Mouse (Mus musculus): ENCODE data around the gene Cdsn. TPM values are rescaled to one million over a fixed set of nuclear protein-coding genes. Genes with fewer than 3 reads are reported as not detected.
A peak's percentile ranks its signal among the peaks of the same experiment; 100 is the strongest.

Cdsn gene
- polyA plus RNA-seq, 1 experiment from 2014 or later, result 0.04 TPM

DNA sequence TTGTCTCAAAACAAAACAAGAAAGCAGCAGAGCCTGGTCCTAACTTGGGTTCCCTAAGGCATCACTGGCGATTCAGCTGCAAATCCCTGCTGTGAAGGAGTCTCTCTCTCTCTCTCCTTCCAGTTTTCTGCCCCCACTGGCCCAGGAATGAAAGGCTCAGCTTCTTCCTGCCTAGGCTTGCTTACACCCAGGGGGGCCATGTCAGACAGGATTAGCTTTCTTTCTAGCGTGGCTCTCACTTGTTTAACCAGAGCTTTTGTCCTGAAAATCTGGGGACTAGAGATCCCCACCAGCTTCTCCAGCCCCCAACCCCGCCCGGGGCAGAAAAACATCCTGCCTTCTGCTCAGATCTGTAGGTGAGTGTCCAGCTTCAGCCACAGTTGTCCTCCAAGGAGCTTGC is 36.5 kb downstream of the Cdsn start:
- H3K4me3 ChIP-seq (ENCODE audit: low read depth, low read length), result no peak overlapping the region
- no peak overlapping the region for H3K4me2 ChIP-seq (replicated peaks; ENCODE audit: low read depth, low read length)
- no peak overlapping the region for H3K27ac ChIP-seq (ENCODE audit: low read length)
- H3K27me3 ChIP-seq (replicated peaks; ENCODE audit: insufficient read depth, low read length), result no peaks in the 10 kb centered on the region
- no peaks in the 10 kb centered on the region for H3K9me3 ChIP-seq (ENCODE audit: low read length)
- TF ChIP-seq EP300 (IDR thresholded peaks at IDR 0.05) (no peak), CTCF (IDR thresholded peaks at IDR 0.05) (no peak)
- H3K36me3 ChIP-seq (ENCODE audit: insufficient read depth, low read length), result no peaks in the 10 kb centered on the region
- WGBS, result 28% methylated on average over 4 of the region's 4 CpGs
- H3K4me1 ChIP-seq (ENCODE audit: insufficient read depth, low read depth, low read length), result no peaks in the 10 kb centered on the region
- ATAC-seq (no peak), DNase-seq (ENCODE audit: low spot score) (no peak)
- H3K9ac ChIP-seq (replicated peaks; ENCODE audit: low read depth), result no peak overlapping the region

GRCm38 (mm10) chr17:35590410-35591218 is 38.7 kb downstream of the Cdsn start:
- Histone ChIP-seq H3K27me3 (replicated peaks; ENCODE audit: insufficient read depth, low read length) (no peaks in the 10 kb centered on the region), H3K9me3 (ENCODE audit: low read length) (no peaks in the 10 kb centered on the region), H3K4me3 (ENCODE audit: low read depth, low read length) (no peak overlapping the region), H3K9ac (replicated peaks; ENCODE audit: low read depth) (no peak overlapping the region), H3K36me3 (ENCODE audit: insufficient read depth, low read length) (no peaks in the 10 kb centered on the region), H3K27ac (ENCODE audit: low read length) (no peak overlapping the region), H3K4me2 (replicated peaks; ENCODE audit: low read depth, low read length) (no peak overlapping the region), H3K4me1 (ENCODE audit: insufficient read depth, low read depth, low read length) (no peaks in the 10 kb centered on the region)
- peak; percentile 89 for ATAC-seq
- no peak for TF ChIP-seq EP300 (IDR thresholded peaks at IDR 0.05)
- peak; percentile 88 for TF ChIP-seq CTCF (IDR thresholded peaks at IDR 0.05)
- 40% methylated on average over 21 of the region's 21 CpGs for WGBS
- DNase-seq (ENCODE audit: low spot score), result peak; percentile 90

DNA sequence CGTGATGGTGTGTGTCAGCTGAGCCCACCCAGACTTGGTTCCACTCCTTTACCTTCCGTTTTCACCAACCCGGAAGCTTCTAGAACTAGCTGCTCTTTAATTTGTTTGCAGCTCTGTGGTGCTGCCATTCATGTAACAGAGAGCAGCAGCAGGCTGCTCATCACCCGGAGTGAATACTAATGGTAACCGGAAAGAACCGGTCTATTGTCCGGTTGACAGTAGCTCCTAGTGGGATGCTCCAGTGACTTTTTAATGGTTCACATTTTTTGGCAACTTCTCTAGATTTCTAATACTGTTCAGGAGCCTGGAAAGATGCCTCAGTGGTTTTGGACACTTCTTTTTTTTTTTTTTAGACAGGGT is 39.3 kb downstream of the Cdsn start:
- Histone ChIP-seq H3K9ac (replicated peaks; ENCODE audit: low read depth) (no peak overlapping the region), H3K4me3 (ENCODE audit: low read depth, low read length) (no peak overlapping the region), H3K4me1 (ENCODE audit: insufficient read depth, low read depth, low read length) (no peaks in the 10 kb centered on the region), H3K4me2 (replicated peaks; ENCODE audit: low read depth, low read length) (no peak overlapping the region), H3K9me3 (ENCODE audit: low read length) (no peaks in the 10 kb centered on the region), H3K36me3 (ENCODE audit: insufficient read depth, low read length) (no peaks in the 10 kb centered on the region), H3K27ac (ENCODE audit: low read length) (no peak overlapping the region), H3K27me3 (replicated peaks; ENCODE audit: insufficient read depth, low read length) (no peaks in the 10 kb centered on the region)
- DNase-seq (ENCODE audit: low spot score) (no peak), ATAC-seq (no peak)
- WGBS, result 91% methylated on average over 7 of the region's 7 CpGs
- TF ChIP-seq EP300 (IDR thresholded peaks at IDR 0.05) (no peak), CTCF (IDR thresholded peaks at IDR 0.05) (no peak)

DNA sequence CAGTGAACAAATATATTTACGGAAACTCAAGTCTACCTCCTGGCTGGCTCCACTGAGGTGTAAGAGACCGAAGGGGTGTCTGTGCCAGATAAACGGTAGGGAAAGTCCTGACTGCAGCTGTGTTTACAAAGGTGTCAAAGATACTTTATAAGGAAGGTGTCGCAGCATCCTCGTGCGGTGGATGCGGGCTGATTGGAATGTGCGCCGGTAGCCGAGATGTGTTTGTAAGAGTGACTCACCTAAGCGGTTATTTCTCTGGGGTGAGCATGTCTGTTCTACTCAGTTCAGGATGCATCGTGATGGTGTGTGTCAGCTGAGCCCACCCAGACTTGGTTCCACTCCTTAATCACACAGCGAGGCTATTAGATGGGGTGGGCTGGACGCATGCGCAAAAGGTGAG is 39.8 kb downstream of the Cdsn start:
- H3K4me1 ChIP-seq (ENCODE audit: insufficient read depth, low read depth, low read length), result no peaks in the 10 kb centered on the region
- H3K36me3 ChIP-seq (ENCODE audit: insufficient read depth, low read length), result no peaks in the 10 kb centered on the region
- H3K9me3 ChIP-seq (ENCODE audit: low read length), result no peaks in the 10 kb centered on the region
- no peak overlapping the region for H3K27ac ChIP-seq (ENCODE audit: low read length)
- no peak overlapping the region for H3K4me3 ChIP-seq (ENCODE audit: low read depth, low read length)
- no peak for TF ChIP-seq CTCF (IDR thresholded peaks at IDR 0.05)
- no peaks in the 10 kb centered on the region for H3K27me3 ChIP-seq (replicated peaks; ENCODE audit: insufficient read depth, low read length)
- DNase-seq (ENCODE audit: low spot score) (no peak), ATAC-seq (no peak)
- WGBS, result 66% methylated on average over 15 of the region's 15 CpGs
- no peak overlapping the region for H3K9ac ChIP-seq (replicated peaks; ENCODE audit: low read depth)
- no peak overlapping the region for H3K4me2 ChIP-seq (replicated peaks; ENCODE audit: low read depth, low read length)

DNA sequence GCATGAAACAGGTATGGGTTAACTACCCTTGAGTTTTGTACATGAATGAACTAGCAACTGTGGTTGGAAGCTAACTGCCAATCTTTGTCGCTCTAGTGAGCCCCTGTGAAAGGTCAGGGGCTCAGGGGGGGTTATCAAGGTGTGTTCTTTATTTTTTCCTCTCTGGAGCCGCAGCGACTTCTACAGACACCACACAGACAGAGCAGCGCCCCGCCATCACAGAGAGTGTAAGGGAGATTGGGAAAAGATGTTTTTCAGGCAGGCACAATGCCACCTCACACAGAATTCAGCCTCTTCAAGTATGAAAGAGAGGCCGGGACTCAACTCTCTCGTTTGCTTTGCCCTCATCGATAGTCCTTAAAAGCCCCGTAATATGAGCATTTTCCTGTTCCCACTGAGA is 40.2 kb downstream of the Cdsn start:
- TF ChIP-seq CTCF (IDR thresholded peaks at IDR 0.05) (no peak), EP300 (IDR thresholded peaks at IDR 0.05) (no peak)
- H3K27me3 ChIP-seq (replicated peaks; ENCODE audit: insufficient read depth, low read length), result no peaks in the 10 kb centered on the region

DNA sequence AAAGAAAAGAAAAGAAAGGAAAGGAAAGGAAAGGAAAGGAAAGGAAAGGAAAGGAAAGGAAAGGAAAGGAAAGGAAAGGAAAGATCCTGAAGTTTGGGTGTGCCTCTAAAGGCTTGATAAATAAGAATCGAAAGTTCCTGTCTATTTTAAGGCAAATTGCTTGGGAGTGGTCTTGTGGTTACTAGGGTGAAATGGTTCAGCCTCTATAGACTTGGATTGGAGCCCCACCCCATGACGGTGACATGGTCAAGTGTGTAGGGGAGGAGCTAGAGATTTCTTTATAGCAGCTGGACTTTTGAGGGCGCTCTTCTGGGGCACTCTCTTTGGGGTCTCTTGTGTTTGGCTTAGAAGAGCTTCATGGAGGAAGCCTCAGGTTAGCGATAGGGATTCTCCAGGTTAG is 41.9 kb downstream of the Cdsn start:
- H3K4me2 ChIP-seq (replicated peaks; ENCODE audit: low read depth, low read length), result no peak overlapping the region
- DNase-seq (ENCODE audit: low spot score) (no peak), ATAC-seq (no peak)
- no peaks in the 10 kb centered on the region for H3K4me1 ChIP-seq (ENCODE audit: insufficient read depth, low read depth, low read length)
- H3K36me3 ChIP-seq (ENCODE audit: insufficient read depth, low read length), result no peaks in the 10 kb centered on the region
- no peak overlapping the region for H3K9ac ChIP-seq (replicated peaks; ENCODE audit: low read depth)
- no peak overlapping the region for H3K4me3 ChIP-seq (ENCODE audit: low read depth, low read length)
- H3K27ac ChIP-seq (ENCODE audit: low read length), result no peak overlapping the region
- H3K9me3 ChIP-seq (ENCODE audit: low read length), result no peaks in the 10 kb centered on the region
- no peaks in the 10 kb centered on the region for H3K27me3 ChIP-seq (replicated peaks; ENCODE audit: insufficient read depth, low read length)
- 44% methylated on average over 4 of the region's 4 CpGs for WGBS
- TF ChIP-seq EP300 (IDR thresholded peaks at IDR 0.05) (no peak), CTCF (IDR thresholded peaks at IDR 0.05) (no peak)

More for the DNA sequence above, 40.2 kb downstream of the Cdsn start:
- WGBS, result 50% methylated on average over 9 of the region's 9 CpGs
- no peak for ATAC-seq
- Histone ChIP-seq H3K4me3 (ENCODE audit: low read depth, low read length) (no peak overlapping the region), H3K9me3 (ENCODE audit: low read length) (no peaks in the 10 kb centered on the region), H3K9ac (replicated peaks; ENCODE audit: low read depth) (no peak overlapping the region), H3K4me1 (ENCODE audit: insufficient read depth, low read depth, low read length) (no peaks in the 10 kb centered on the region), H3K36me3 (ENCODE audit: insufficient read depth, low read length) (no peaks in the 10 kb centered on the region), H3K27ac (ENCODE audit: low read length) (no peak overlapping the region), H3K4me2 (replicated peaks; ENCODE audit: low read depth, low read length) (no peak overlapping the region)
- DNase-seq (ENCODE audit: low spot score), result no peak
